Mouse (Mus musculus) erythroblast, embryonic 14.5 days (primary cell): ENCODE data around the gene Adcy4.

Source experiments
- GATA1 ChIP-seq: IDR thresholded peaks from 2 replicates; pipeline ENCODE4 v1.6.1; 2012; ENCODE audit warnings: low read length, inconsistent platforms, mixed read lengths
- TAL1 ChIP-seq: IDR thresholded peaks from 3 replicates; pipeline ENCODE4 v1.6.1; 2012; ENCODE audit warnings: low read length, inconsistent platforms, mixed read lengths

GRCm38 (mm10) chr14:55779656-55780055 lies 4.2 kb downstream of the Adcy4 start:
- no peak for TF ChIP-seq GATA1
- no peak for TF ChIP-seq TAL1
